Mouse (Mus musculus): ENCODE measurements around the gene Pf4. TPM values are rescaled to one million over a fixed set of nuclear protein-coding genes. Genes with fewer than 3 reads are reported as not detected.

The Pf4 gene
- 77.7 and 111 TPM in 2 replicates for polyA plus RNA-seq (2015; fragmentation: Nextera tagmentation; extraction: Ambion mirVana)

GRCm38 (mm10) chr5:90771880-90772653 lies at the start of gene Pf4:
Gene Pf4, plus strand, starts transcription at chr5:90772435.

GRCm38 (mm10) chr5:90759077-90760065 lies 12.9 kb upstream of the Pf4 start, which contains the start of gene Cxcl5:
Gene Cxcl5, plus strand, starts transcription at chr5:90759360.

GRCm38 (mm10) chr5:90768218-90768617 lies 4.0 kb upstream of the Pf4 start, which contains the start of gene Ppbp:
Gene Ppbp, plus strand, starts transcription at chr5:90768518.

GRCm38 (mm10) chr5:90785659-90786588 lies 13.7 kb downstream of the Pf4 start, which contains the start of gene Cxcl3:
Gene Cxcl3, plus strand, starts transcription at chr5:90786103.

GRCm38 (mm10) chr5:90794195-90794625 lies 22.0 kb downstream of the Pf4 start, which contains the start of gene Cxcl15:
Gene Cxcl15, plus strand, starts transcription at chr5:90794534.

Small RNA genes within 50 kb of the gene (microRNA-seq; reads per million reads assigned to microRNA genes)
- gene Gm24322, result not detected

Other genes with a start within 250 kb of the Pf4 start
- gene 5830473C10Rik, start 211.3 kb upstream of the Pf4 start, polyA plus RNA-seq (2015; fragmentation: Nextera tagmentation; extraction: Ambion mirVana), result 0.08 and 0.09 TPM in 2 replicates
- gene Rassf6, start 131.8 kb upstream of the Pf4 start, polyA plus RNA-seq (2015; fragmentation: Nextera tagmentation; extraction: Ambion mirVana), result 2.9 and 3.0 TPM in 2 replicates
- 0.52 and 0.75 TPM in 2 replicates for gene Cxcl5, start 13.1 kb upstream of the Pf4 start, polyA plus RNA-seq (2015; fragmentation: Nextera tagmentation; extraction: Ambion mirVana)
- gene Ppbp, start 3.9 kb upstream of the Pf4 start, polyA plus RNA-seq (2015; fragmentation: Nextera tagmentation; extraction: Ambion mirVana), result 0.52 and 0.71 TPM in 2 replicates
- 0.69 and 0.71 TPM in 2 replicates for gene Cxcl3, start 13.7 kb downstream of the Pf4 start, polyA plus RNA-seq (2015; fragmentation: Nextera tagmentation; extraction: Ambion mirVana)
- gene Cxcl15, start 22.1 kb downstream of the Pf4 start, polyA plus RNA-seq (2015; fragmentation: Nextera tagmentation; extraction: Ambion mirVana), result not detected in 2 replicates
- gene Cxcl1, start 118.8 kb downstream of the Pf4 start, polyA plus RNA-seq (2015; fragmentation: Nextera tagmentation; extraction: Ambion mirVana), result 0.86 TPM in 1 of 2 replicates, not detected in the other
- not detected in 2 replicates for gene Cxcl2, start 131.4 kb downstream of the Pf4 start, polyA plus RNA-seq (2015; fragmentation: Nextera tagmentation; extraction: Ambion mirVana)
- 85.9 and 88.7 TPM in 2 replicates for gene Mthfd2l, start 158.7 kb downstream of the Pf4 start, polyA plus RNA-seq (2015; fragmentation: Nextera tagmentation; extraction: Ambion mirVana)

All from neural tube, postnatal 0 days (tissue).